Mouse (Mus musculus) layer of hippocampus, adult 2 months (tissue): ENCODE data around the gene Tmem131l. TPM values are rescaled to one million over a fixed set of nuclear protein-coding genes. Genes with fewer than 3 reads are reported as not detected.
A peak's percentile ranks its signal among the peaks of the same experiment; 100 is the strongest.

Source experiments
- DNase-seq, 2 experiments: peaks; one replicate each; pipeline ENCODE4 v3.0.0; 2022; ENCODE audit warnings: low spot score in 2 of 2
- H3K27ac ChIP-seq: fragments of 200-600 bp; 2 replicates; pipeline ENCODE4 v1.8.1; 2022
- H3K4me3 ChIP-seq: fragments of 200-600 bp; 2 replicates; pipeline ENCODE4 v1.8.1; 2022; ENCODE audit warnings: mild to moderate bottlenecking
- CTCF ChIP-seq: fragments of 200-600 bp; conservative IDR thresholded peaks from 2 replicates; pipeline ENCODE4 v1.8.1; 2022; ENCODE audit warnings: antibody characterized with exemption, mild to moderate bottlenecking, moderate library complexity
- total RNA-seq, 2 experiments: library from RNA; stranded (reverse); gene quantifications; 2 replicates each; pipeline ENCODE4 v1.2.3; 2021

Gene Tmem131l
- total RNA-seq, 2 experiments from 2014 or later = 27.4 to 36.5 TPM

DNA sequence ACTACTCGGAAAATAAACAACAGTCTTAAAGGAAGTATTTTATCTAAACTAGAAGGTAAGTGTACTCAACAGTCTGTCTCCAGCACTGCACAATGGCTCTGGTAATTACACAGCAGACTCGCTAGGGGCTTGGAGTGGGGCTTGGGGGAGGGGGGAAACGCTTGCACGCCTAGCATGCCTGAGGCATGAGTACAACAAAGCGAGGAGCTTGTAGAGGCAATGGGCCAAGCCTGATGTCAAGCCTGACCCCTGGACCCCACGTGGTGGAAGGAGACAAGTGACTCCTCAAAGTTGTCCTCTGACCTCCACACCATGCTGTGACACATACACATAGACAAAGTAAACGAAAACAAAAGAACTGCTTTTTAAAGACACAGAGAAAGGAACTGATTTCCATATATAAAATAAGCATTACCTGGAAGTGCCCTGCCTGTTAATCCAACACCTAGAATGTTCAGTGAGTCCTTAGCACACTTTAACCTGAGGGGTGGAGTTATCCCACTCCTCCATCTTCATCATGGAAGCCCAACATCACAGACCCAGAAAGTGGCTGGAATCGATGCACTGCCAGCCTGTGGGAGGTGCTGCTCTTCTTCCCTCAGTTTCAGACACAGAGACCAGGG, 45.6 kb downstream of the Tmem131l start:
- no peak overlapping the region for H3K27ac ChIP-seq
- no peak for DNase-seq
- TF ChIP-seq CTCF = no peak
- no peak overlapping the region for H3K4me3 ChIP-seq

DNA sequence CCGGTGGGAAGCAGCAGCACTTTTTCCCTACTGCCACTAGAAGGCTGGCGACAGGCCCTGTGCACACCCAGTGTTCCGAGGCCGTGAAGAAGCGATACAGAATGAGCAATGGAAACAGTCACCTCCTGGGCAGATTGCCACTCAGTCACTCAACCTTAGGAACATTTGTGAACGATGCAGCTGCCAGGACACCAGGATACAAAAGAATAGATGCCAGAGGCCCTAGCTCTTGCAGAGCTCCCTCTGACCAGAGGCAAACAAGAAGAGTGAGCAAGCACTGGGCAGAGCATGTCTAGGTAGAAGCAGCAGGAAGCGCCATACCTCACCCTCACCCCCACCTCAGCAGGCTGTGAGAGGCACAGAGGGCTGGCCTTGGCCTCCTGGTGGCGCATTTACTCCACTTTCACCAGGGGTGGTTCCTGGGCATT, 46.9 kb downstream of the Tmem131l start:
- TF ChIP-seq CTCF = peak; percentile 59
- H3K27ac ChIP-seq = no peak overlapping the region
- no peak overlapping the region for H3K4me3 ChIP-seq
- DNase-seq = no peak

- DNase-seq = no peak
- TF ChIP-seq CTCF = no peak
- Histone ChIP-seq H3K27ac (no peak overlapping the region), H3K4me3 (no peak overlapping the region)
These were observed 48.1 kb downstream of the Tmem131l start for GRCm38 (mm10) chr3:83991691-83992524.

DNA sequence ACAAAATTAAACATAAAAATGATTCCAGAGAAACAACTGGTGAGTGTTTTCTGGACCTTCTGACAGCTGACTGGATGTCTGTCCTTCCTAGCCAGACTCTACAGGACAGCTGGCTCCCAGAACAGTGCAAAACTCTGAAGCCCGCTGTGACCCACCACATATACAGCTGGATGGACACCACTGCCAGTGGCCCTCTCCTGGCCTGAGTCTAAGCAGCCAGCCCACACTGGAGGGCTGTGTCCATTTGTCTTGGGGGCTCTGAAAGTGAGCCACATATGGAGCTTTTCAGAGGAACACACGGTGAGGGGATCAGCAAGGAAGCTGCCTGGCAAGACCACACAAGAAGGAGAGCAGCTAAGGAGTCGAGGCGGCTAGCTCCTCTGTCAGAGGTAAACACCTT, 51.8 kb downstream of the Tmem131l start:
- TF ChIP-seq CTCF = no peak
- no peak for DNase-seq
- no peak overlapping the region for H3K4me3 ChIP-seq
- H3K27ac ChIP-seq = no peak overlapping the region

DNA sequence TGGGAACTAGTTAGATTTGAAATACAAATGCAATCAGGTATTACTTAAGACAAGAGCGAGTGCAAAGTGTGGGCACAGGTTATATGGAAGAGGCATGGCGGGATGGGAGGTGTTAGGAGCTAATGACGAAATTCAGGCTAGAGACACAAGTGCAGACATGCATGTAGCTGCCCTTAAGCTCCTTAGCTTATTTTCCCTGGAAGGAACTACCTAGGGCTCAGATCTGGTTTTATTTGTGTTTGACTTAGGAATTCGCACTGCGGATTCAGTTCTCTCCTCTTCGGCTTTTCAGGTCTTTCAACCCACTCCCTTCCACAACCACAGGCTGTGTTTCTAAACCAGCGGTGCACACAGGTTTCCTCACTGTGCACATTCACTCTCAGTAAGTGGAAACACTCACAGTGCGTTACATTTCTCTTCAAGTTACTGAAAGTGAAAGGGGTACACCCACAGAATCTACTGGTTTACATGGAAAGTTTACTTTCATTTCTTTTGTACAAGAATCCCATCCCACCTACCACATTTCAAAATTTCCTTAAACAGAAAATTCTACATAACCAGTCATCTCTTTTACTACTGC, 52.4 kb downstream of the Tmem131l start:
- TF ChIP-seq CTCF = no peak
- H3K27ac ChIP-seq = no peak overlapping the region
- H3K4me3 ChIP-seq = no peak overlapping the region
- no peak for DNase-seq

DNA sequence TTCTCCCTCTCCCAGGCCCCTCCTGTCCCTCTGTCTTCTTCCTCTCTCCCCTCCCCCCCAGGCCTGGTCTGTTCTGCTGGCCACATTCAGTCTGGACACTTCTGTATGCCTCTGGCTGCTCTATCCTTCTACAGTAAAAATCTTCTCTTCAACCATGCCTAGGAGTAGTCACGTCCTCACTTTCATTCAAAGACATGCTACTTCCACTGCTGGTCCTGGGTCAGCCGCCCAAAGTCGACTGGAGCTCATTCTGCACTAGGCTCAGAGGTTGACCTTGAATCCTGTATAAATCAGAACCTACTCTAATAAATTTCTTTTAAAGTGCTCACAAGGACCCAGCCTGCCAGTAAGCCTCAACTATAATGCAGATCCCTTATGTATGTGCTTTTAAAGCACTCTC, 53.2 kb downstream of the Tmem131l start:
- H3K27ac ChIP-seq = no peak overlapping the region
- H3K4me3 ChIP-seq = no peak overlapping the region
- no peak for DNase-seq
- TF ChIP-seq CTCF = no peak

DNA sequence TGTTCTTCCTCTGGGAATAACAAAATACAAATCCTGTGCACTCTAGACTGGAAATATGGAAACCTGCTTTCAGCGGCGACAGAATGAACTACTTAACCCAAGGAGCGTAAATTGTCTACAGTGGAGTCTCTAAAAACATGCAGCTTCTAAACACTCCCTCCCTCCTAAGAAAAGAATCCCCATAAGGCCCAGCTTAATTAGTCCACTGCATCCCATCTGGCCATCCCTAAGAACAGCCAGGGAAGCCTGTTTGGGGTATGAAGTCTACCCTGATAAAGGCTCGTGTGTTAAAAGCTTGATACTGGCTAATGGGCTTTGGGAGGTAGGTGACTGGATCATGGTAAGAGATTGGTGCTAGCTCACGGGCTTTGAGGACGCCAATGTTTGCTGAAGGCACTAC, 54.5 kb downstream of the Tmem131l start:
- Histone ChIP-seq H3K27ac (no peak overlapping the region), H3K4me3 (no peak overlapping the region)
- TF ChIP-seq CTCF = no peak
- DNase-seq = no peak

GRCm38 (mm10) chr3:83984379-83984778, 55.6 kb downstream of the Tmem131l start:
- TF ChIP-seq CTCF = no peak
- DNase-seq = no peak
- H3K4me3 ChIP-seq = no peak overlapping the region
- H3K27ac ChIP-seq = no peak overlapping the region

- no peak overlapping the region for H3K27ac ChIP-seq
- H3K4me3 ChIP-seq = no peak overlapping the region
- no peak for TF ChIP-seq CTCF
- no peak for DNase-seq
These were observed 57.2 kb downstream of the Tmem131l start for GRCm38 (mm10) chr3:83982821-83983220.

- peak in 1 of 2 experiments; percentile 41 for DNase-seq
These were observed 59.6 kb downstream of the Tmem131l start for GRCm38 (mm10) chr3:83980231-83980872.

GRCm38 (mm10) chr3:83978497-83979410, 61.2 kb downstream of the Tmem131l start:
- Histone ChIP-seq H3K4me3 (no peak overlapping the region), H3K27ac (peak overlapping the region; percentile 43; the same call in 1 of the 2 replicates)
- DNase-seq = no peak
- no peak for TF ChIP-seq CTCF

More at GRCm38 (mm10) chr3:83980231-83980872, 59.6 kb downstream of the Tmem131l start:
- TF ChIP-seq CTCF = peak; percentile 67
- H3K27ac ChIP-seq = peak overlapping the region; percentile 49; the same call in 1 of the 2 replicates
- H3K4me3 ChIP-seq = no peak overlapping the region

- no peak for TF ChIP-seq CTCF
- no peak overlapping the region; the same call in 1 of the 2 replicates for H3K27ac ChIP-seq
These were observed 62.2 kb downstream of the Tmem131l start for GRCm38 (mm10) chr3:83977817-83978216.

More at GRCm38 (mm10) chr3:83977817-83978216, 62.2 kb downstream of the Tmem131l start:
- DNase-seq = no peak
- H3K4me3 ChIP-seq = no peak overlapping the region
